Mouse (Mus musculus): ENCODE data around the gene Pmpcb. TPM values are rescaled to one million over a fixed set of nuclear protein-coding genes. Genes with fewer than 3 reads are reported as not detected.

The Pmpcb gene
- polyA plus RNA-seq, 1 experiment, result 1.3 TPM

DNA sequence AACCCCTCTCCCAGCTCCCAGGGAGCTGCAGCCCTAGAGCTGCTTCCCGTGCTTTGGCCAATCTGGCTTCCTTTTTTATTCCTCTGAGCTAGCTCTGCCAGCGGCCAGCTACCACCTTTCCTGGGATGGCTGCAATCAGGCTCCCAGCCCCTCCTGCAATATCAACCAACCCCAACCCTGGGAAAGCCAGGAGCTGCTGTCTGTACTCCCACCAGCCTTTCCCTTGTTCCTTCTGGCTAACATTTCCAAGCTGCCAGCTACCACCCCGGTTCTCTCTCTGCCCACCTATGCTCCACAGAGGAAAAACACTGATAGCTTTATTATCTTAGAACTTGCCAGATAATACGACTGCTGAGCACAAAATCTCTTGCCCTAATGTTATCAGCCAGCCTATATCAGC lies 67.9 kb downstream of the Pmpcb start:
- no peak overlapping the region for H3K4me3 ChIP-seq (replicated peaks)
- TF ChIP-seq TAL1 (IDR thresholded peaks at IDR 0.05; ENCODE audit: low read length) (no peak), GATA1 (IDR thresholded peaks at IDR 0.05; ENCODE audit: low read length) (no peak)
- H3K36me3 ChIP-seq (ENCODE audit: control insufficient read depth), result peaks cover 51% of the 10 kb centered on the region
- no peaks in the 10 kb centered on the region; the same call in 1 of the 2 replicates for H3K4me1 ChIP-seq (ENCODE audit: control insufficient read depth)
- no peaks in the 10 kb centered on the region for H3K9me3 ChIP-seq (ENCODE audit: control insufficient read depth, low read length)
- H3K27me3 ChIP-seq (ENCODE audit: control insufficient read depth), result no peaks in the 10 kb centered on the region

Other genes starting within 250 kb of the Pmpcb start
- not detected in 2 replicates for gene Lrrc17, start 193.6 kb upstream of the Pmpcb start, polyA plus RNA-seq (2012)
- gene Fbxl13, start 91.5 kb upstream of the Pmpcb start, polyA plus RNA-seq (2012), result not detected in 2 replicates
- 0.21 and 0.24 TPM in 2 replicates for gene Armc10, start 91.3 kb upstream of the Pmpcb start, polyA plus RNA-seq (2012)
- gene Napepld, start 35.7 kb upstream of the Pmpcb start, polyA plus RNA-seq (2012), result 0.06 and 0.14 TPM in 2 replicates
- 0.77 and 0.83 TPM in 2 replicates for gene Dnajc2, start 48.1 kb downstream of the Pmpcb start, polyA plus RNA-seq (2012)
- gene Psmc2, start 48.1 kb downstream of the Pmpcb start, polyA plus RNA-seq (2012), result 1.0 and 1.5 TPM in 2 replicates
- gene Slc26a5, start 128.5 kb downstream of the Pmpcb start, polyA plus RNA-seq (2012), result not detected in 2 replicates

All from erythroblast, embryonic 14.5 days (primary cell).